Mouse (Mus musculus): ENCODE results near the gene Ccdc106. TPM values are rescaled to one million over a fixed set of nuclear protein-coding genes. Genes with fewer than 3 reads are reported as not detected.

Gene Ccdc106
- polyA plus RNA-seq, 1 experiment from 2014 or later = 5.6 TPM

DNA sequence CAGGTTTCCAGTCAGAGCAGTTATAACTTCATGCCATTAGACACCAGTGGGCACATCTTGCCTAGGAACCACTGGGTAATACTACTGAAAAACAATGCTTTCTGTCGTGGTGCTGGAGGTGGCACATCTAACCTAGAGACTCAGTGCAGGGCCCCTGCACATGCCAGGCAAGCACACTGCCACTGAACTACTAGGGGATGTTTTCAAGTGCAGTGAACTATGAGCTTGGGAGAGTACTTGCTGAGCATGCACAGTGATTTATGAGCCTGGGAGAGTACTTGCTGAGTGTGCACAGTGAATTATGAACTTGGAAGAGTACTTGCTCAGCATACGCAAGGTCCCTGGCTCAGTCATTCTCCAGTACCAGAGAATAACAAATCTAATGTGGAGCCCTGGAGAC is 82.2 kb downstream of the Ccdc106 start:
- Histone ChIP-seq H3K9me3 (ENCODE audit: low read depth, low read length) (no peaks in the 10 kb centered on the region), H3K9ac (no peak overlapping the region), H3K27ac (ENCODE audit: low read depth) (no peak overlapping the region), H3K4me3 (ENCODE audit: low read depth, low read length) (no peak overlapping the region), H3K27me3 (ENCODE audit: insufficient read depth, low read length) (no peaks in the 10 kb centered on the region), H3K4me1 (ENCODE audit: insufficient read depth) (no peaks in the 10 kb centered on the region), H3K4me2 (no peak overlapping the region), H3K36me3 (ENCODE audit: insufficient read depth) (peaks cover 15% of the 10 kb centered on the region)
- TF ChIP-seq CTCF (IDR thresholded peaks at IDR 0.05; ENCODE audit: low read depth) = no peak
- ATAC-seq (ENCODE audit: insufficient read depth) (no peak), DNase-seq (no peak)
- WGBS = 88% methylated on average over 2 of the region's 2 CpGs

DNA sequence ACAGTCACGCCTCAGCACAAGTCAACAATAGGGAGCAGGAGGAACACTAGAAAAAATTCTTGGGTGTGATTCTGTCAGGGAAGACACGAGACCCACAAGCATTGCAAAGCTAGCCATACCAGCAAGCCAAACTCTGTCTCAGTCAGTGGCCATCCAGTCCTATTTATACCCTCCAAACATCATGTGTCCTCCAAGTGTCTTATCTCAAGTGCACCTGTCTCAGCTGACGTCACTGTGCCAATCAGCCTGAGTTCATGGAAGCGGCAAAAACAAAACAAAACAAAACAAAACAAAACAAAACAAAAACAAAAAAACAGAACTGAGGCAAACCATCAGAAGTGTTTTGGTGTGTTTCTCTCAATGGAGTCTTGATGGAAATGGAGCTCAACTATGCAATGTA is 87.9 kb downstream of the Ccdc106 start:
- no peak overlapping the region for H3K9ac ChIP-seq
- ATAC-seq (ENCODE audit: insufficient read depth) = no peak
- H3K9me3 ChIP-seq (ENCODE audit: low read depth, low read length) = no peaks in the 10 kb centered on the region
- H3K4me2 ChIP-seq = no peak overlapping the region
- no peak overlapping the region for H3K4me3 ChIP-seq (ENCODE audit: low read depth, low read length)
- no peak overlapping the region for H3K27ac ChIP-seq (ENCODE audit: low read depth)
- no peaks in the 10 kb centered on the region for H3K27me3 ChIP-seq (ENCODE audit: insufficient read depth, low read length)
- no peaks in the 10 kb centered on the region for H3K36me3 ChIP-seq (ENCODE audit: insufficient read depth)
- DNase-seq = no peak
- TF ChIP-seq CTCF (IDR thresholded peaks at IDR 0.05; ENCODE audit: low read depth) = no peak
- no peaks in the 10 kb centered on the region for H3K4me1 ChIP-seq (ENCODE audit: insufficient read depth)
- WGBS = 72% methylated on average over 4 of the region's 4 CpGs

DNA sequence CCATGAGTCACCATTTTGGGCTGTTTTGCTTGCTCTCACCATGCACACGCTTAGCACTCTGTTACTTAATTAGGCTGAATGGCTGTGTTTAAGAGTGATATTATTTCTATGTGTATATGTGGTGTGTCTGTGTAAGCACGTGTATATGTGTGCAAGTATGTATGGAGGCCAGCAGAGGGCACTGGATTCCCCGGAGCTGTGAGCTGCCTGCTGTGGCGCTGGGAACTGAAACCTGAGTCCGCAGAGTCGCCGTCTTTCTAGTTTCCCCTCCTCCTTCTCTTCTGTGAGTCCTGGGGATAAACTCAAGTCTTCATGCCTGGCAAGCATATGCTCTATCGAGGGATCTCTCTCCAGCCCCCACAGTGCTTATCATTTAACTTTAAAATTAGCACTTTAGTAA is 88.9 kb downstream of the Ccdc106 start:
- Histone ChIP-seq H3K27ac (ENCODE audit: low read depth) (no peak overlapping the region), H3K4me3 (ENCODE audit: low read depth, low read length) (no peak overlapping the region), H3K36me3 (ENCODE audit: insufficient read depth) (no peaks in the 10 kb centered on the region), H3K9me3 (ENCODE audit: low read depth, low read length) (no peaks in the 10 kb centered on the region), H3K27me3 (ENCODE audit: insufficient read depth, low read length) (no peaks in the 10 kb centered on the region), H3K4me2 (no peak overlapping the region), H3K4me1 (ENCODE audit: insufficient read depth) (no peaks in the 10 kb centered on the region), H3K9ac (no peak overlapping the region)
- DNase-seq (no peak), ATAC-seq (ENCODE audit: insufficient read depth) (no peak)
- WGBS = 83% methylated on average over 8 of the region's 8 CpGs
- TF ChIP-seq CTCF (IDR thresholded peaks at IDR 0.05; ENCODE audit: low read depth) = no peak

Other genes with a start within 250 kb of the Ccdc106 start
- gene Fam71e2, start 249.3 kb upstream of the Ccdc106 start, polyA plus RNA-seq (2014; fragmentation: Nextera tagmentation; extraction: Ambion mirVana) = not detected in 2 replicates
- gene Il11, start 237.7 kb upstream of the Ccdc106 start, polyA plus RNA-seq (2014; fragmentation: Nextera tagmentation; extraction: Ambion mirVana) = not detected in 2 replicates
- gene Tmem190, start 237.6 kb upstream of the Ccdc106 start, polyA plus RNA-seq (2014; fragmentation: Nextera tagmentation; extraction: Ambion mirVana) = not detected in 2 replicates
- 11.6 and 11.7 TPM in 2 replicates for gene Tmem238, start 230.9 kb upstream of the Ccdc106 start, polyA plus RNA-seq (2014; fragmentation: Nextera tagmentation; extraction: Ambion mirVana)
- 294 and 337 TPM in 2 replicates for gene Rpl28, start 227.7 kb upstream of the Ccdc106 start, polyA plus RNA-seq (2014; fragmentation: Nextera tagmentation; extraction: Ambion mirVana)
- gene Ube2s, start 208.0 kb upstream of the Ccdc106 start, polyA plus RNA-seq (2014; fragmentation: Nextera tagmentation; extraction: Ambion mirVana) = 428 and 470 TPM in 2 replicates
- 1.1 and 1.3 TPM in 2 replicates for gene Shisa7, start 175.9 kb upstream of the Ccdc106 start, polyA plus RNA-seq (2014; fragmentation: Nextera tagmentation; extraction: Ambion mirVana)
- 5.8 and 6.1 TPM in 2 replicates for gene Isoc2b, start 150.3 kb upstream of the Ccdc106 start, polyA plus RNA-seq (2014; fragmentation: Nextera tagmentation; extraction: Ambion mirVana)
- gene Isoc2a, start 143.4 kb upstream of the Ccdc106 start, polyA plus RNA-seq (2014; fragmentation: Nextera tagmentation; extraction: Ambion mirVana) = 0.88 and 0.91 TPM in 2 replicates
- not detected in 2 replicates for gene Gm36210, start 114.0 kb upstream of the Ccdc106 start, polyA plus RNA-seq (2014; fragmentation: Nextera tagmentation; extraction: Ambion mirVana)
- 4.2 and 4.3 TPM in 2 replicates for gene Zfp628, start 105.3 kb upstream of the Ccdc106 start, polyA plus RNA-seq (2014; fragmentation: Nextera tagmentation; extraction: Ambion mirVana)
- 1.4 and 2.3 TPM in 2 replicates for gene Nat14, start 98.5 kb upstream of the Ccdc106 start, polyA plus RNA-seq (2014; fragmentation: Nextera tagmentation; extraction: Ambion mirVana)
- 2.1 and 2.2 TPM in 2 replicates for gene Ssc5d, start 94.8 kb upstream of the Ccdc106 start, polyA plus RNA-seq (2014; fragmentation: Nextera tagmentation; extraction: Ambion mirVana)
- gene Sbk2, start 56.1 kb upstream of the Ccdc106 start, polyA plus RNA-seq (2014; fragmentation: Nextera tagmentation; extraction: Ambion mirVana) = 0.13 and 0.46 TPM in 2 replicates
- gene Sbk3, start 49.4 kb upstream of the Ccdc106 start, polyA plus RNA-seq (2014; fragmentation: Nextera tagmentation; extraction: Ambion mirVana) = 0.76 and 0.87 TPM in 2 replicates
- 35.1 and 35.9 TPM in 2 replicates for gene Zfp579, start 24.4 kb upstream of the Ccdc106 start, polyA plus RNA-seq (2014; fragmentation: Nextera tagmentation; extraction: Ambion mirVana)
- 13.6 and 13.8 TPM in 2 replicates for gene Zfp524, start 6.1 kb upstream of the Ccdc106 start, polyA plus RNA-seq (2014; fragmentation: Nextera tagmentation; extraction: Ambion mirVana)
- gene Fiz1, start 5.9 kb upstream of the Ccdc106 start, polyA plus RNA-seq (2014; fragmentation: Nextera tagmentation; extraction: Ambion mirVana) = 41.9 and 46.4 TPM in 2 replicates
- gene Gm44973, start 5.1 kb upstream of the Ccdc106 start, polyA plus RNA-seq (2014; fragmentation: Nextera tagmentation; extraction: Ambion mirVana) = 0.74 TPM in 1 of 2 replicates, not detected in the other
- 7.4 TPM in 2 replicates for gene Zfp865, start 177 bp upstream of the Ccdc106 start, polyA plus RNA-seq (2014; fragmentation: Nextera tagmentation; extraction: Ambion mirVana)
- not detected in 2 replicates for gene 4632433K11Rik, start 13.6 kb downstream of the Ccdc106 start, polyA plus RNA-seq (2014; fragmentation: Nextera tagmentation; extraction: Ambion mirVana)
- 4.2 and 4.6 TPM in 2 replicates for gene Zfp784, start 17.9 kb downstream of the Ccdc106 start, polyA plus RNA-seq (2014; fragmentation: Nextera tagmentation; extraction: Ambion mirVana)
- gene Zfp580, start 31.0 kb downstream of the Ccdc106 start, polyA plus RNA-seq (2014; fragmentation: Nextera tagmentation; extraction: Ambion mirVana) = 44.5 and 45.1 TPM in 2 replicates
- gene U2af2, start 41.6 kb downstream of the Ccdc106 start, polyA plus RNA-seq (2014; fragmentation: Nextera tagmentation; extraction: Ambion mirVana) = 145 and 162 TPM in 2 replicates
- 76.0 and 77.9 TPM in 2 replicates for gene Epn1, start 59.7 kb downstream of the Ccdc106 start, polyA plus RNA-seq (2014; fragmentation: Nextera tagmentation; extraction: Ambion mirVana)
- gene Rfpl4, start 96.4 kb downstream of the Ccdc106 start, polyA plus RNA-seq (2014; fragmentation: Nextera tagmentation; extraction: Ambion mirVana) = not detected in 2 replicates
- 0.31 and 0.61 TPM in 2 replicates for gene Rasl2-9, start 105.4 kb downstream of the Ccdc106 start, polyA plus RNA-seq (2014; fragmentation: Nextera tagmentation; extraction: Ambion mirVana)
- 0.03 TPM in 1 of 2 replicates, not detected in the other for gene Vmn1r55, start 129.1 kb downstream of the Ccdc106 start, polyA plus RNA-seq (2014; fragmentation: Nextera tagmentation; extraction: Ambion mirVana)
- not detected in 2 replicates for gene Vmn1r56, start 176.2 kb downstream of the Ccdc106 start, polyA plus RNA-seq (2014; fragmentation: Nextera tagmentation; extraction: Ambion mirVana)
- not detected in 2 replicates for gene Vmn1r57, start 197.9 kb downstream of the Ccdc106 start, polyA plus RNA-seq (2014; fragmentation: Nextera tagmentation; extraction: Ambion mirVana)